Mouse (Mus musculus) midbrain, embryonic 14.5 days (tissue): ENCODE measurements around the gene Ttc28. TPM values are rescaled to one million over a fixed set of nuclear protein-coding genes. Genes with fewer than 3 reads are reported as not detected.

Experiments
- ATAC-seq: fragments of 200-750 bp; cut with Nextera tagmentation; 2 replicates; pipeline ENCODE4 v1.8.0; 2017; ENCODE audit warnings: moderate number of reproducible peaks, moderate library complexity; ENCODE audit not compliant: low FRiP score, low TSS enrichment
- DNase-seq: peaks from one replicate; pipeline ENCODE4 v3.0.0-alpha.2; 2015
- H3K27ac ChIP-seq: fragments of 300-500 bp; sonication (generic); replicated peaks from 2 replicates; pipeline ENCODE4 v1.5.1; 2014; ENCODE audit warnings: mild to moderate bottlenecking, low read depth, low read length, moderate library complexity
- H3K27me3 ChIP-seq: fragments of 300-500 bp; sonication (generic); 2 replicates; pipeline ENCODE4 v1.6.1; 2014; ENCODE audit warnings: low read length, control low read depth, mixed read lengths; ENCODE audit not compliant: control insufficient read depth, insufficient read depth
- H3K36me3 ChIP-seq: fragments of 300-500 bp; sonication (generic); 2 replicates; pipeline ENCODE4 v1.6.1; 2014; ENCODE audit warnings: low read length, control low read depth; ENCODE audit not compliant: control insufficient read depth, insufficient read depth
- H3K4me1 ChIP-seq: fragments of 300-500 bp; sonication (generic); 2 replicates; pipeline ENCODE4 v1.6.1; 2014; ENCODE audit warnings: mild to moderate bottlenecking, antibody characterized with exemption, low read length, control low read depth; ENCODE audit not compliant: control insufficient read depth, insufficient read depth
- H3K4me2 ChIP-seq: fragments of 300-500 bp; sonication (generic); 2 replicates; pipeline ENCODE4 v1.6.1; 2014; ENCODE audit warnings: mild to moderate bottlenecking, low read length, moderate library complexity
- H3K4me3 ChIP-seq: fragments of 300-500 bp; sonication (generic); replicated peaks from 2 replicates; pipeline ENCODE4 v1.5.1; 2014; ENCODE audit warnings: low read depth, low read length
- H3K9ac ChIP-seq: fragments of 300-500 bp; sonication (generic); replicated peaks from 2 replicates; pipeline ENCODE4 v1.6.1; 2014; ENCODE audit warnings: mild to moderate bottlenecking, low read length, moderate library complexity
- H3K9me3 ChIP-seq: fragments of 300-500 bp; sonication (generic); 2 replicates; pipeline ENCODE4 v1.6.1; 2016; ENCODE audit warnings: low read length, control low read depth, mixed read lengths; ENCODE audit not compliant: control insufficient read depth
- WGBS: fragments of 180-500 bp; shearing (Covaris S2); extraction: QIAGEN DNeasy Blood & Tissue Kit; methylation state at CpG from one replicate; pipeline ENCODE4 v1.1.7; 2014; 5-methylcytosine and 5-hydroxymethylcytosine counted together
- polyA plus RNA-seq: library from polyadenylated mRNA; unstranded; fragments of >200 nt; fragmentation: Nextera tagmentation; extraction: Ambion mirVana; gene quantifications from 2 replicates; pipeline ENCODE4 v1.2.1, GENCODE M21; 2014

Gene Ttc28
- polyA plus RNA-seq, 1 experiment from 2014 or later: 30.9 TPM

GRCm38 (mm10) chr5:110898169-110898568 lies 18.6 kb downstream of the Ttc28 start:
- WGBS: 37% methylated on average over 7 of the region's 7 CpGs
- peaks cover 27% of the 10 kb centered on the region for H3K36me3 ChIP-seq
- DNase-seq (peak; percentile 42), ATAC-seq (no peak)
- no peaks in the 10 kb centered on the region for H3K9me3 ChIP-seq
- no peak overlapping the region for H3K9ac ChIP-seq
- no peaks in the 10 kb centered on the region for H3K27me3 ChIP-seq
- no peak overlapping the region for H3K27ac ChIP-seq
- H3K4me2 ChIP-seq: no peak overlapping the region
- H3K4me3 ChIP-seq: no peak overlapping the region
- H3K4me1 ChIP-seq: no peaks in the 10 kb centered on the region

DNA sequence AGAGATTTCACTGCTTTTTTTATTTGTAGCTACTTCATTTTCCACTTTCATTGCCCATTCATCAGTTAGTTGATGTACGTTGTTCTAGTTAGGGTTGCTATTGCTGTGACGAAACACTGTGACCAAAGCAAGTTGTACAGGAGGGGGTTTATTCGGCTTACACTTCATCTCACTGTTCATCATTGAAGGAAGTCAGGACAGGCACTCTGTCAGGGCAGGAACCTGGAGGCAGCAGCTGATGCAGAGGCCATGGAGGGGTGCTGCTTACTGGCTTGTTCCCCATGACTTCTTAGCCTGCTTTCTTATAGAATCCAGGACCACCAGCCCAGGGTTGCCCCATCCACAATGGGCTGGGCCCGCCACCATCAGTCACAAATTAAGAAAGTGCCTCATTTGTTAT lies 19.2 kb downstream of the Ttc28 start:
- Histone ChIP-seq H3K9ac (no peak overlapping the region), H3K27me3 (no peaks in the 10 kb centered on the region), H3K4me1 (no peaks in the 10 kb centered on the region), H3K4me3 (no peak overlapping the region), H3K36me3 (peaks cover 21% of the 10 kb centered on the region), H3K9me3 (no peaks in the 10 kb centered on the region), H3K27ac (no peak overlapping the region), H3K4me2 (no peak overlapping the region)
- DNase-seq (no peak), ATAC-seq (no peak)
- WGBS: 92% methylated on average over 4 of the region's 4 CpGs

GRCm38 (mm10) chr5:110900331-110900730 lies 20.7 kb downstream of the Ttc28 start:
- ATAC-seq (no peak), DNase-seq (no peak)
- H3K4me3 ChIP-seq: no peak overlapping the region
- no peak overlapping the region for H3K4me2 ChIP-seq
- H3K36me3 ChIP-seq: peaks cover 6% of the 10 kb centered on the region
- H3K9ac ChIP-seq: no peak overlapping the region
- H3K4me1 ChIP-seq: no peaks in the 10 kb centered on the region
- no peak overlapping the region for H3K27ac ChIP-seq
- H3K27me3 ChIP-seq: no peaks in the 10 kb centered on the region
- H3K9me3 ChIP-seq: no peaks in the 10 kb centered on the region

- DNase-seq: no peak
- 97% methylated on average over 1 of the region's 1 CpGs for WGBS
- no peaks in the 10 kb centered on the region for H3K27me3 ChIP-seq
- no peaks in the 10 kb centered on the region for H3K4me1 ChIP-seq
- H3K9ac ChIP-seq: no peak overlapping the region
- H3K36me3 ChIP-seq: no peaks in the 10 kb centered on the region
- H3K9me3 ChIP-seq: no peaks in the 10 kb centered on the region; the same call in 1 of the 2 replicates
- ATAC-seq: no peak
- H3K27ac ChIP-seq: no peak overlapping the region
- H3K4me2 ChIP-seq: no peak overlapping the region
- no peak overlapping the region for H3K4me3 ChIP-seq
Observed at GRCm38 (mm10) chr5:110906708-110907107, 27.1 kb downstream of the Ttc28 start.

- ATAC-seq (no peak), DNase-seq (peak; percentile 24)
- Histone ChIP-seq H3K4me1 (no peaks in the 10 kb centered on the region), H3K36me3 (no peaks in the 10 kb centered on the region), H3K9me3 (no peaks in the 10 kb centered on the region; the same call in 1 of the 2 replicates), H3K27me3 (no peaks in the 10 kb centered on the region), H3K9ac (no peak overlapping the region), H3K4me3 (no peak overlapping the region), H3K27ac (no peak overlapping the region), H3K4me2 (no peak overlapping the region)
Observed at GRCm38 (mm10) chr5:110908879-110909278, 29.3 kb downstream of the Ttc28 start.

DNA sequence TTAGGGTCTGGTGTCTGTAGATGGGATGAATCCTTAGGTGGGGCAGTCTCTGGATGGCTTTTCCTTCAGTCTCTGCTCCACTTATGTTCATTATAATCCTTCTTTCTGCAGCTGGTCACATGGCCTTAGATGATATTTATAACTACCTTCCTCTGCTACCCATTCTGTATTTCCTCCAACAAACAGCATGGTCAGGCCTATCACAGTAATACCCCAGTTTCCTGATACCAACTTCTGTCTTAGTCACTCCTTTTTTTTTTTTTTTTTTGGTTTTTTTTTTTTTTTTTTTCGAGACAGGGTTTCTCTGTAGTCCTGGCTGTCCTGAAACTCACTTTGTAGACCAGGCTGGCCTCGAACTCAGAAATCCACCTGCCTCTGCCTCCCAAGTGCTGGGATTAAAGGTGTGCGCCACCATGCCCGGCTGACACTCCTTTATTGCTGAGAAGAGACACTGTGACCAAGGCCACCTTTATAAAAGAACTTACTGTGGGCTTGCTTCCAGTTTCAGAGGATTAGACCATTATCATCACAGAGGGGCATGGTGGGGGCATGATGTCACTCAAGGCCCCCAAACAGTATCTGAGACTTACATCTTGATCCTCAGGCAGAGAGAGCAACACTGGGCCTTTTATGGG lies 30.5 kb downstream of the Ttc28 start:
- H3K27me3 ChIP-seq: no peaks in the 10 kb centered on the region
- H3K4me2 ChIP-seq: no peak overlapping the region
- H3K9ac ChIP-seq: no peak overlapping the region
- H3K9me3 ChIP-seq: no peaks in the 10 kb centered on the region; the same call in 1 of the 2 replicates
- ATAC-seq (no peak), DNase-seq (no peak)
- H3K27ac ChIP-seq: no peak overlapping the region
- 87% methylated on average over 4 of the region's 4 CpGs for WGBS
- no peaks in the 10 kb centered on the region for H3K4me1 ChIP-seq
- no peak overlapping the region for H3K4me3 ChIP-seq
- H3K36me3 ChIP-seq: no peaks in the 10 kb centered on the region

GRCm38 (mm10) chr5:110914859-110915258 lies 35.3 kb downstream of the Ttc28 start:
- Histone ChIP-seq H3K27ac (no peak overlapping the region), H3K4me2 (no peak overlapping the region), H3K4me3 (no peak overlapping the region), H3K27me3 (no peaks in the 10 kb centered on the region), H3K4me1 (no peaks in the 10 kb centered on the region), H3K36me3 (no peaks in the 10 kb centered on the region), H3K9ac (no peak overlapping the region), H3K9me3 (no peaks in the 10 kb centered on the region)
- DNase-seq (no peak), ATAC-seq (no peak)
- WGBS: 79% methylated on average over 11 of the region's 11 CpGs

DNA sequence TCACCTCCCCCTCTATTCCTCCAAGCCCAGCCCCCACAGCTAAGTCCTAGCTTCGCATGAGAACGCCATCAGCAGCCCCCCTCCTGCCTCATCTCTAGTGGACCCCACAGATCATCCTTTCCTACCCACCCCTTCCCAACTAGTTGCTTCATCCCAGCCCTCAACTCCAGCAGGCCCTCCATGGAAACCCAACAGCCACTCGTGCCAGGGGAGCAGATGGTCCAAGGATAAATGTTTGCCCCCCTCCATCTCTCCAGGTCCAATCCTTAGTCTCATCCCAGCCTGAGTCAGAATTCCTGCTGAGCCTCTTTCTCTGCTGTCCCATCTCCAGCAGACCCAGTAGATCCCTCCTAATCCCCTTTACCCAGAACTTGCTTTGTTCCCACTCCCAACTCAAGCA lies 36.6 kb downstream of the Ttc28 start:
- H3K4me1 ChIP-seq: no peaks in the 10 kb centered on the region
- H3K9ac ChIP-seq: no peak overlapping the region
- no peak overlapping the region for H3K4me2 ChIP-seq
- no peaks in the 10 kb centered on the region for H3K9me3 ChIP-seq
- H3K36me3 ChIP-seq: no peaks in the 10 kb centered on the region
- H3K27ac ChIP-seq: no peak overlapping the region
- H3K27me3 ChIP-seq: no peaks in the 10 kb centered on the region
- 68% methylated on average over 3 of the region's 3 CpGs for WGBS
- H3K4me3 ChIP-seq: no peak overlapping the region
- ATAC-seq (no peak), DNase-seq (no peak)

- Histone ChIP-seq H3K4me1 (no peaks in the 10 kb centered on the region), H3K4me3 (no peak overlapping the region), H3K9ac (no peak overlapping the region), H3K4me2 (no peak overlapping the region), H3K27me3 (no peaks in the 10 kb centered on the region), H3K9me3 (no peaks in the 10 kb centered on the region), H3K27ac (no peak overlapping the region), H3K36me3 (no peaks in the 10 kb centered on the region)
- DNase-seq (no peak), ATAC-seq (no peak)
- 72% methylated on average over 4 of the region's 4 CpGs for WGBS
Observed at GRCm38 (mm10) chr5:110919541-110919940, 39.9 kb downstream of the Ttc28 start.
